Mouse (Mus musculus) hindlimb bud, embryonic 11.5 days (tissue): ENCODE measurements around the gene Nek8.

ENCODE experiments used
- DNase-seq: peaks from one replicate; pipeline ENCODE4 v3.0.0-alpha.2; 2012; ENCODE audit warnings: low read depth, low spot score; ENCODE audit errors: extremely low spot score

Gene Nek8

GRCm38 (mm10) chr11:78167257-78167959, 9.1 kb downstream of the Nek8 start:
- DNase-seq = no peak

- no peak for DNase-seq
These were observed 9.8 kb downstream of the Nek8 start for GRCm38 (mm10) chr11:78166640-78167039.

GRCm38 (mm10) chr11:78166161-78166560, 10.3 kb downstream of the Nek8 start:
- no peak for DNase-seq

GRCm38 (mm10) chr11:78165761-78166109, 10.7 kb downstream of the Nek8 start:
- DNase-seq = no peak

- DNase-seq = no peak
These were observed 11.3 kb downstream of the Nek8 start, which contains the start of gene Traf4 for GRCm38 (mm10) chr11:78164924-78165760. Gene Traf4, minus strand, starts transcription at chr11:78165589.

- DNase-seq = no peak
These were observed 11.9 kb downstream of the Nek8 start for GRCm38 (mm10) chr11:78164604-78164923.

- no peak for DNase-seq
These were observed 12.5 kb downstream of the Nek8 start for GRCm38 (mm10) chr11:78163681-78164603.

- no peak for DNase-seq
These were observed 13.4 kb downstream of the Nek8 start for GRCm38 (mm10) chr11:78163045-78163444.

- no peak for DNase-seq
These were observed 14.0 kb downstream of the Nek8 start for GRCm38 (mm10) chr11:78162504-78162903.

- no peak for DNase-seq
These were observed 14.5 kb downstream of the Nek8 start for GRCm38 (mm10) chr11:78161968-78162367.

GRCm38 (mm10) chr11:78161169-78161568, 15.3 kb downstream of the Nek8 start:
- no peak for DNase-seq

GRCm38 (mm10) chr11:78160675-78161074, 15.8 kb downstream of the Nek8 start:
- DNase-seq = no peak

GRCm38 (mm10) chr11:78160171-78160570, 16.3 kb downstream of the Nek8 start:
- no peak for DNase-seq

GRCm38 (mm10) chr11:78159557-78159956, 16.9 kb downstream of the Nek8 start:
- DNase-seq = no peak

- peak; percentile 88 for DNase-seq
These were observed 17.4 kb downstream of the Nek8 start for GRCm38 (mm10) chr11:78159096-78159495.

GRCm38 (mm10) chr11:78156156-78156699, 20.2 kb downstream of the Nek8 start:
- no peak for DNase-seq

GRCm38 (mm10) chr11:78155674-78156073, 20.8 kb downstream of the Nek8 start:
- no peak for DNase-seq

GRCm38 (mm10) chr11:78153778-78154177, 22.7 kb downstream of the Nek8 start:
- no peak for DNase-seq

- DNase-seq = no peak
These were observed 23.9 kb downstream of the Nek8 start for GRCm38 (mm10) chr11:78152299-78153231.

- DNase-seq = no peak
These were observed 25.3 kb downstream of the Nek8 start for GRCm38 (mm10) chr11:78151161-78151560.
